Mouse (Mus musculus) gastrocnemius, postnatal 36 days (tissue): Measurements from ENCODE around the gene Gadd45b. TPM values are rescaled to one million over a fixed set of nuclear protein-coding genes. Genes with fewer than 3 reads are reported as not detected.

ENCODE experiments used
- DNase-seq, 2 experiments: peaks; one replicate each; pipeline ENCODE4 v3.0.0; 2022
- intact Hi-C: fragments of 180-260 bp; cut with DNase I; formaldehyde crosslinking; loops from one replicate; pipeline ENCODE4 v1.15.1; 2025
- total RNA-seq, 2 experiments: library from RNA; stranded (reverse); gene quantifications; 2 replicates each; pipeline ENCODE4 v1.2.3; 2021

Gadd45b gene
- total RNA-seq, 2 experiments from 2014 or later: 26.7 to 31.7 TPM

DNA sequence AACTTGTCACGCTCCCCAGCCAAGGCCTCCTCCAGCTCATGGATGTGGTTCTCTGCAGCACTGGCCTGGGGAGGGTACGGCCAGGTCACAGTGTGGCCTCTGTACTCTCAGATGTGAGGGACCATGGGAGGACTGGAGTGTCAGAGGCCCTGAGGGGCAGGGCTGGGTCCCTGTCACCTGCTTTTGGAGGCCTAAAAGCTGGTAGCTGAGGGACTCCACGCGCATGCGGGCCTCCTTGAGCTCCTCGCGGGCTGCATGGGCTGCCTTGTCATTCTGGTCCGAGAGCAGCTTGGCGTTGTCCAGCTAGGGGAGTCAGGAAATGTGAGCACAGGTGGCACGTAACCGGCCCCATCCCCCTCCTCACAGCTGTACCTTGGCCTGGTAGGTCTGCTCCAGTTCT, 25.2 kb upstream of the Gadd45b start:
- DNase-seq: no peak
- intact Hi-C loops: no loop called here

DNA sequence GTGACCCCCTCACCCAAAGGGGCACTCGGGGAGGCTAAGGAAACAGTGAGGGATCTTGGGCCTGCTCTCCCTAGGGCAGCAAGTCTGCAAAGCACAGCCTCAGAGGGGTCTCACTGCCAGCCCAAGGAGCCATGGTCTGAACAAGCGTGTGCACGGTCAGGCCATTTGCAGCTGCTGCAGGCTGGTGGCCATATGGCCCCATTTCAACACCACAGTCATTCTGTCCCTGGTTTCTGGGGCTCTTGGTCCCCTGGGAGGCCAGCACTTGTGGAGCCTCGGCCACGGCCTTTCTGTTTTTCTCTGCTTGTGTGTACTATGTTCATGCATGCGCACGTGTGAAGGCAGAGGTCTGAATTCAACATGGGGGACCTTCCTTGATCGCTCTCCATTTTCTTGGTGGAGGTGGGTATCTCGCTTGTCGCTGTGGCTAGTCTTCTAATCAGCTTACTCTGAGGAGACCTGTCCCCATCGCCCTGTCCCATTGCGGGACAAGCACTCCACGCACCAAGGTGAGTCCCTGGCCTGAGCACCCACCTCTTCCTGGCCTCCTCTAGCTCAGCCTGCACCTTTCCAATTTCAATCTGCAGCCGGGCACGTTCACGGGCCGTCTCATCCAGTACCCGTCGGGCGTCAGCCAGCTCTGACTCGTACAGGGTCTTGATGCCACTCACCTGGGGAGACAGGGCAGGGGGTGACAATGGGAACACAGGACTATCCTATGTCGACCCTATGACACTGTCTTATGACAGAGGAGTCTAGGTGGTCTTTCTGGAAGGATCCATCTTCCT, 20.3 kb upstream of the Gadd45b start:
- intact Hi-C loops: no loop called here
- no peak for DNase-seq

DNA sequence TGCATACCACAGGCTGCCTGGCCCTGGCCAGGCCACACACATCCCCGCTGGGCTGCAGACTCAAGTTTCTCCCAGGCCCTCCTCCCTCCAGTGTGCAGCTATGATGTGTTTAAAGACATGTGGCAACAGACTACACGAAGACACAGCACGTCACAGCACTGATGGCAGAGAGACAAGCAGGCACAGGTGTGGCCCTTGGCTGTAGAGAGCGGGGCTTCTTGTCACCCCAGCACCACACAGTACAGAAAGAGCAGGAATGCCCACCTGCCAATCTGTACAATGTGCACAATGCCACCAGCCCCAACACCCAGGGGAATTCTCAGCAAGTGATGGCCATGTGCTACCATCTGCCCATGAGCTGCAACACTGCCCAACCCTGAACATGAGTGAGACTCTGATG, 18.5 kb upstream of the Gadd45b start:
- no peak for DNase-seq
- intact Hi-C loops: no loop called here

DNA sequence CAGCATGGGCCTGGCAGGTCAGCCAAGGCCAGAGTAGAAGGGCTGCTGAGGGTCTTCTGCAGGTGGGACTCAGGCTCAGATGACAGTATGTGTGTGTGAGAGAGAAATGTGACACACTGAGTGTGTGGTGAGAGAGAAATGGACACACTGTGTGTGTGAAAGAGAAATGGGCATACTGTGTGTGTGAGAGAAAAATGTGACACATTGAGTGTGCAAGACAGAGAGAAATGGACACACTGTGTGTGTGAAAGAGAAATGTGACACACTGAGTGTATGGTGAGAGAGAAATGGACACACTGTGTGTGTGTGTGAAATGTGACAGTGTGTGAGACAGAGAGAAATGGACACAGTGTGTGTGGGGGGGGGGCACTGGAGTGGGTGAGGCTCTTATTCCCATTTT, 18.0 kb upstream of the Gadd45b start:
- intact Hi-C loops: no loop called here
- no peak for DNase-seq

DNA sequence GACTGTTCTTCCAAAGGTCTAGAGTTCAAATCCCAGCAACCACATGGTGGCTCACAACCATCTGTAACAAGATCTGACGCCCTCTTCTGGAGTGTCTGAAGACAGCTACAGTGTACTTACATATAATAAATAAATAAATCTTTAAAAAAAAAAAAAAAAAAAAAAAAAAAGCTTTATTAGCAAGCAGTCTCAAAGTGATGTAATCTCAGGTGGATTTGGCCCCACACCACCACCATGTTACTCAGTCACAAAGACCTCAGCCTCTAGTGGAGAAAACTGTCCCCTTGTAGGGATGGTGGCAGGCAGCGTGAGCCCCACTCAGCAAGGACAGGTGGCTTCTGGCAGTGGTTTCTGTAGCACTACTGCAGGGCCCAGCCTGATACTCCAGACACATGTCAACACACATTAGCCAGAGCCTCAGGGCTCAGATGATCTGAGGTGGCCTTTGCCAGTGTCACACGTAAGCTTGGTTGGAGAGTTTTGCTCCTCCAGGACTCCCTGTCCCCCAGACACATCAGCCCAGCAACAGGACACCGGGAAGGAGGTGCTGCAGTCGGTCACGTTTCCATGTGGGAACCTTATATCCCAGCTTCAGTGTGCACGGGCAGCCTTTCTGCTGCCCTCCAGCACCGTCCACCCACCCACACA, 16.4 kb upstream of the Gadd45b start:
- DNase-seq: no peak
- intact Hi-C loops: no loop called here

DNA sequence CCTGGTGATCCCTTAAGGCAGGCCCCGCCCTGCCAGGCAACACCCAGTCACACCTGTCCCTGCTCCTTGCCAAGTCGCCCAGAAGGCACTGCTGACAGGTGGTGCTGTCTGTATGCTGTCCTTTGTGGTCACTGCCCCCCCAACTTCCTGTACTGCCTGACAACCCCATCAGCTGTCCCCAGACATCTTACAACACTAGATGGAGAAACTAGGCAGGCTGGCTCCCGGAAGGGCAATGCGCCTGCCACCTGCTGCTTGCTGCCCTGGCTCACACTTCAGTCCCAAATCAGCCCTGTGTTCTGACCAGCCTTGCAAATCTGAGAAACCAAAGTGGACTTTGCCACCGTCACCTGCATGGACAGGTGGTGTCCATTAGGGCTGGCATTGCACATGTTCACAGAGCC, 15.6 kb upstream of the Gadd45b start:
- intact Hi-C loops: no loop called here
- no peak for DNase-seq

DNA sequence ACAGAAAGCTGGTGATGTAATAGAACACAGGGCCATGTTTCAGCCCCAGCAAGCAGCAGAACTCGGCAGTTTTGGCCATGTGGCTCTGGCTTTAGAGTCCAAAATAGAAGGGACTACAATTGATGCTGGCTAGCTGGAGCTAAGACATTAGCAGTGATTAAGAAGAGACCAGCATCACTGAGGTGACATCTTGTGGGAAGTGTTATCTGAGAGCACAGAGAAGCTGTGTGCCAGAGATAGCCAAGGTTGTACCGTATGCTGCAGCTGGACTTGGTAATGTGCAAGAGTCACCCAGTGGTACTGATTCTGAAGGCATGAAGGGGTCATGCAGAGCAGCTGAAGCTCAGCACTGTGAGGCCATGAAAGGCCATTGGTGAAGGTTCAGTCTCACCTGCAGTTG, 14.6 kb upstream of the Gadd45b start:
- no peak for DNase-seq
- intact Hi-C loops: no loop called here

DNA sequence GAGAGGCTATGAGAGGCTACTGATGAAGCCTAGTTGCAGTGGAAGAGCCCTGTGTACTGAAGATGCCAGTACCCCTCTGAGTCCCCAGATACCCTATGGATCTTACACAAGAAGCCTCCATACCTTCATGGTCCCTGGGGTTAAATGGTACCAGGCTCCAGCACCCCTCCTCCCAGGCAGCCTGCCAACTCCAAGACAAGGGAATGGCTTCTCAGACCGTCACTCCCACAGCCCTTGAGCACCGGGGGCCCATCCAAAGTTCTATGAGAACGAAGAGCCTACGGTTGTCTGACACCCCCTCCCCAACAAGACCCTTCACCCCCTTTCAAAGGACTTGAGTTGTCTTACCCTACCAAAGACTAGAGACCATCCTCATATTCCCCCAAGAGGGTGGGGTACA, 14.1 kb upstream of the Gadd45b start:
- intact Hi-C loops: no loop called here
- DNase-seq: no peak

DNA sequence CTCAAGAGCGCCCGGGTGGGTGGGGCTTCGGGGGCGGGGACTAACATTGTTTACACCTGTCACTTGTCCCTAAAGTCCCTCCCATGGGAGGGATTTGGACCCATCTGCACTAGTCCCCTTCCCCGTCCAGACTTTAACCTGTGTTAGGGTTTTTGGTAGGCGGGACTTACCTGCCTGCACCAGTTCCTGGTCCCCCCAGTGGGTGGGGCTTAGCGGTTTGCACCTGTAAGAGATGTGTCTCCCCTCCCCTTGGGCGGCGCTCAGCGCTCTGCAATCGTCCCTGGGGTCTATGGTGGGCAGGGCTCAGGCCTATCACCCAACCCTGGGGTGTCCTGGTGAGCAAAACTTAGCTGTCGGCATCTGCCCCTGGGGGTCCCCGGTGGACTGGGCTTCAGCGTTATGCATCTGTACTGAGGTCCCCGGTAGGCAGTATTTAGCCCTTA, 12.5 kb upstream of the Gadd45b start:
- intact Hi-C loops: no loop called here

DNA sequence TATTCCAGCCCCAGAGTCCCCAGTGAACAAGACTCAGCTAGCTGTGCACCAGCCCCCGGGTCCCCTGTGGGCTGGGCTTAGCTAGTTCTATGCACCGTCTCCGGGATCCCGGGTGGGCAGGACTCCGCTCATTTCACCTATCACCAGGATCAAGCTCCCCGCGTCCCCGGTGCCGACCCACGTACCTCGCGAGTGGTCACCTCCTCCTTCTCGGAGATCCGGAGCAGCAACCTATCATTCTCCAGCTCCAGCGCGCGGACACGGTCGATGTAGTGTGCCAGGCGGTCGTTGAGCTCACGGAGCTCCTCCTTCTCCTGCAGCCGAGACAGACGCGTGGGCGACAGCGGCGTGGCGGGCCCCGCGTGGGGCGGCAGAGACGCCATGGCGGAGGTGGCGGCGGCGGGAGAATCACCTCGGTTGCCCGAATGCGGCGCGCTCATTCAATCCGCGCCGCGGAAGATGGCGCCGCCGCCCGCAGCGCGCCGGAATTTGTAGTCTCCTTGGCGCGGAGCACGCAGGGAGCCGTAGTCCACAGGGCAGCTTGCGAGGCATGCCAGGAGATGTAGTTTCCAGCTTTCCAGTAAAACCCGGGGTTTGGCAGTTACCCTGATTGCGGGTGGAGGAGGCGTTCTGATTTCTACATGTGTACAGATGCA, 12.0 kb upstream of the Gadd45b start, which contains the start of gene Lmnb2:
Gene Lmnb2, minus strand, starts transcription at position 467 of the 656 bp plus-strand sequence.
- DNase-seq: no peak
- intact Hi-C loops: no loop called here

More for the DNA sequence above, 12.5 kb upstream of the Gadd45b start:
- DNase-seq: no peak

DNA sequence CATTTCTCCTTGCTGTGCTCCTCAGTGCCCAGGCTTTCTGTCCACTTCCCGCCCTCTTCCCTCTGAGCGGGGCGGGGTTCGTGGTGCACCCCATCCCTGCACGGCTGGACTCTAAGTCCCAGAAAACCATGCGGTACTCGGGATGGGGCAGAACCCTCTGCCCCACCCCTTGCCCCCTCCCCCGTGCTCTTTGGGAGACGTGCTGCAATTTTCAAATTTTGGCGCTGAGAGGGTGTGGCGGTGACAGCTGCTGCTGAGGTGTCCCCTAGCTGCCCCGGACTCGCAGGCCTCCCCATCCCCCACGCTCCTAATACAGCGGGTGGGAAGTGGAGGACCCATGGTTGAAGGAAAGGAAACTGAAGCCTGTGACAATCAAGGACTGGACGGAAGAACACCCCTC, 8.0 kb upstream of the Gadd45b start:
- DNase-seq: no peak
- intact Hi-C loops: no loop called here

DNA sequence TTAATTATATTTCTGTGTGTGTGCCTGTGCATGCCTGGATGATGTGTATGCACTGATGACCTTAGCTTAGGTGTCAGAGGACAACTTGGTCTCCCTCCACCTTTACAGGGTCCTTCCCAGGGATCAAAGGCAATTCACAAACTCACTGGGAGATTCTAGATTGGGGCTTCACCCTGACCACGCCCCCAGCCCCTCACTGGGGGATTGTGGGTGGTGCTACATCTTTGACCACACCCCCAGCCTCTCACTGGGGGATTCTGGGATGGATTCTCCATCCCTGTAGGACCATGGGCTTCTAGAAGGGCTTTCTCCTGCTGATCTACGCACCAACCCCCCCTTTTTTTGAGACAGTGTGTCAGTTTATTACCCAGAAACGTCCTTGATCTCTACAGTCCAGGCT, 4.4 kb upstream of the Gadd45b start:
- no peak for DNase-seq
- intact Hi-C loops: loop anchor here (5.0 kb wide), 1 partner anchor 162 kb away; no protein-coding TSS in a partner anchor

DNA sequence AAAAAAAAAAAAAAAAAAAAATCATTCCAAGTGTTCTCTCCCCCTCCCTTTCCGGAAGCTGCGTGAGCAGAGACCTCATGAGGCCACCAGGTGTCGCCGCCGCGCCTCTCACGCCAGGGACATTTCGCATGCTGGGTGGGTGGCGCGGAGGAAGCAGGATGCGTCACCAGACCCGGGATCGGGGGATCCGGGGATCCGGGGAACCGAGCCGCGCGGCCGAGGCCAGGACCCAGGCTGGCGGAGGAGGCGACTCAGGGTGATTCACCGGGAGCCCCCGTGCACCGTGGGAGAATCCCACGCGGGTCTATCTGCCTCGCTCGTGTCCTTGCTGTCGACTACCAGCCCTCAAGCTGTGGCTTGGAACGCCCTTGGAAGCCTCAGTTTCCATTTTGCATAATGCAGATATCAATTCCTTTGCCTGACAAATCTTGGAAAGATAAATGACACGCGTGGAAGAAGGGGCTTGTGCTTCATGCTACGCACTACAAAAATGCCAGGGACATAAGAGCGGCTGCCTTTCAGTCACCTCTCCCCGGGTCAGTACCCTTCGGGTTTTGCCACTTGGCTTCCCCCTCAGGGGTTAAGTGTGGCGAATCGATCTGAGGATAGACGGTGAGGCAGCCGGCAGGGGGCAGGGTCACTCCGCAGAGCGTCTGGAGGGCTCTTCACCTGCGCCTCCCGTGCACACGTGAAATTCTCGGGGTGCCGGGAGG, 1.1 kb upstream of the Gadd45b start:
- intact Hi-C loops: loop anchor here (1.0 to 5.0 kb wide), 3 partner anchors 27 to 159 kb away; no protein-coding TSS in a partner anchor

DNA sequence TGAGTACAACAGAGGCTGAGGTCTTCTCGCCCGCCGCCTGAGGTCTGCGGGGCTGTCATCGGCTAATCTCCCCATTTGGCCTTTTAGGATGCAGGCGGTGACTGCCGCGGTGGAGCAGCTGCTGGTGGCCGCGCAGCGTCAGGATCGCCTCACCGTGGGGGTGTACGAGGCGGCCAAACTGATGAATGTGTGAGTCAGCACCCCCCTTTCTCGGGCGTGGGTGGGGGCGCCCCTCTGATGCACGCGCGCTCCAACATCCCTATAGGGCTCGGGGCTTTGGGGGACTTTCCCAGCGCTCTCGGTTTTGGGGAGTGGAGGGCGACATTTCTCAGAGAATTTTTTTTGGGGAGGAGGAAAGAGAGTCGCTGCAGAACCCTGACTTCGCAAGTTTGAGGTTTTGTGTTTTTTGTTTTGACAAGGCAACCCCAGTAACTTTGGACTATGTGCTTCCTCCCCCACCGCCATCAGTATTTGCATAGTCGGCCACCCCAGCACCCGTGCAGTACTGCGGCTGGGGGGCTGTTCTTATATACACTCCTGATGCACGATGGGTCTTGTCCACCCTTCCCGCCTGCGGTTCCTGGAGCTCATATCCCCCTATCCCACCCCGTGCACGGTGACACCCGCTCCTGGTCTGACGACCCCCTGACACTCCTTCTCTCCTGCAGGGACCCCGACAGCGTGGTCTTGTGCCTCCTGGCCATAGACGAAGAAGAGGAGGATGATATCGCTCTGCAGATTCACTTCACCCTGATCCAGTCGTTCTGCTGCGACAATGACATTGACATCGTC, 684 bp downstream of the Gadd45b start:
- DNase-seq: no peak

More for the DNA sequence above, 1.1 kb upstream of the Gadd45b start:
- peak; percentile 88 to 91 for DNase-seq

DNA sequence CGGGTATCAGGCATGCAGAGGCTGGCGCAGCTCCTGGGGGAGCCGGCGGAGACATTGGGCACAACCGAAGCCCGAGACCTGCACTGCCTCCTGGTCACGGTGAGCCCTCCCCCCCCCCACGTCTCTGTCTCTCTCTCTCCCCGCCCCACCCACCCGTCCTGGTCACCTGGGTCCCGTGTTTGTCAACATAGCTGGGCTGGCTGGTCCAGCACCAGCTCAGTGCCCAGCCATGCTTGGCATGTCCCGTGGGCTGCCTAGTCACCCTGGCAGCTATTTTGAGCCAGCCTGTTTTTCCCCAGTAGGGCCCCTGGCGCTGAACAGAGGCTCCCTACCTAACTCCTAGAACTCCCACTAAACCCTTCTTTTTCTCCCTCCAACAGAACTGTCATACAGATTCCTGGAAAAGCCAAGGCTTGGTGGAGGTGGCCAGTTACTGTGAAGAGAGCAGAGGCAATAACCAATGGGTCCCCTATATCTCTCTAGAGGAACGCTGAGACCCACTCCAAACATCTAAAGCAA, 1.3 kb downstream of the Gadd45b start:
- DNase-seq: no peak
- intact Hi-C loops: no loop called here

More for the DNA sequence above, 684 bp downstream of the Gadd45b start:
- intact Hi-C loops: no loop called here

DNA sequence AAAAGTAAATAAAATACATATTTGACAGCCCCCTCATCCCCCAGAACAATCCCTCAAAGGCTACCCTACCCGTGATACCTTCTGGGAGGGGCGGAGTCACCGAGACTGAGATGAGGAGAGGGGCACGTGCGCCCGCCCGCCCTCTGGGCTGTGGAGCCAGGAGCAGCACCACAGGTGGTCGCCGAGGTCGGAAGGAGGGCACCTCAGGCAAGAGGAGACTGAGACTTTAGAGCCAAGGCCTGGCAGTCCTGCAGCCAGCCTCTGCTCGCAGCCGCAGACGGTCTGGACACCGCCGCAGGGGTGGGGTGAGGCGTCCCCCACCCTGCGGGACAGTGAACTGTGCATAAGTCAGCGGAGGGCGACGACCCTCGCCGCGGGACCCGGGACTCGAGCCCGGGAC, 1.8 kb downstream of the Gadd45b start:
- DNase-seq: no peak
- intact Hi-C loops: no loop called here

DNA sequence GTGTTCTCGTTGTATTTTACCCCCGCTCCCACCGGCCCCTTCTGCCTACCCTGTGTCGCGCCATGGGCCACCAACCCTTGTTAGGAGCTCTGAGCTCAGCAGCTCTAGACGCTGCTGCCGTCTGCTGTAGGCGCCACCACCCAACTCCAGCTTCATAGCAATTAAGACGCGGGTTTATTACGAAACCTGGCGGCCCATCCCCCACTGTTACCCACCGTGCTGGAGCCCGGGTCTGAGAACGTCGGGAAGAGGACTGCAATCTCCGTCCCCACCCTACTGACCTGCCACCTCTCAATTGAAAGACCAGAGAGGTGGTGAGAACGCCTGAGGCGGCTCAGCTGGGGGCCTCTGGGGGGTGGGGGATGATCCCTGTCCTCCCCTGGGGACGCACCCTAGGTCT, 2.3 kb downstream of the Gadd45b start:
- intact Hi-C loops: no loop called here
- no peak for DNase-seq

DNA sequence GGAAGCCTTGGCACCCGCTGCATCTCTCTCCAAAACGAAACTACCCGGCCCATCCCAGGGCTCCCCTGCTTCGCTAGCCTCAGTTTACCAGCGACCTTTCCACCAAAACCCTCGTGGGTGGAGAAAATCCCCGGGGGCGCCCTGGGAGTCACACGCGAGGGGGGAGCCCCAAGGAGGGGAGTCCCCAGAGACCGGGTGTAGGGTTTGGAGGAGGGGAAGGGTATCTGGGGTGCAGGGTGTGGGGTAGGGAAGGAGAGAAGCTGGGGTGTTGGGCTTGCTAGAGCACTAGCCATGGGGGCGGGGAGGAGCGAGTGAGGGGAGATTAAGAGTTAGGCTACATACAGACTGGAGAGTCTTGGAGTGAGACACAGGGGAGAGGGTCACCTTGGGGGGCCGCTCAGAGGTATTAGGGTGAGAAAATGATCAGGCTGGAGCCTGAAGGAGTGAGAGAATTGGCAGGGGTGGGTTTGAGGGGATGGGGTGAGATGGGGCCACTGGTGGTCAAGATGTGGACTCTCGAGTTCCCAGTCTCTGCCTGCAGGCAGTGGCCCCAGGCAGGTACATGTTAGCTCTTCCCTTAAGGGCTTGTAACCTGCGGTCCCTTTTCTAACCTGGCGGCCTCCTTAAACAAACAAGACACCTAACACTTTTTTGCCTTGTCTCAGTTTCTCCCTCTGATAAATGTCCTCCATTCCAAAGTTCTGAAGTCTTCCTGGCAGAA, 3.0 kb downstream of the Gadd45b start:
- intact Hi-C loops: no loop called here
- no peak for DNase-seq

DNA sequence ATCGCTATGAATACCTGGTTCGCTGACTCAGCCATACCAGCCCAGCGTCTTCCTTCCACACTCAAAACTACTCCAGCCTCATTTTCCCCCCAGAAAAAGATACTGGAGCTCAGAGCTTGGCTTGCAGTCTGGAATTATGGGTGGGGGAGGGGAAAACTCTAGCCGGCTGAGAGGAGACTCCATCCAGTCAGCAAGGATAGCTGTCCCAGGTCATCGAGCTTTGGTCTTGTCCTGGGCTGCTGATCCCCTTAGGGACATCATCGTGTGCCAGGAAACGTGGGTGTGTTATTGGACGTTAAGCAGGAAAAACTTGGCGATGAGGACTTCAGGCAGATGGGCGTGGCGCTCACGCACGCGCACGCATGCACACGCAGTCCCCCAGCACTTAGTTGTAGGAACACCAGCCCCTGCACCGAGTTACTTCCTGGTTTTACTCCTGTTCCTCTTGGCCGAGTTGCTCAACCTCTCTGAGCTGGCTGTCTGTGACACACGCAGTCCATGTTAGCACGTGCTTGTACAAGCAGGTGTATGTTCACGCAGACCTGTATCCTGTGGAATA, 3.6 kb downstream of the Gadd45b start:
- DNase-seq: no peak
- intact Hi-C loops: no loop called here
